In the genomic region with DNA sequence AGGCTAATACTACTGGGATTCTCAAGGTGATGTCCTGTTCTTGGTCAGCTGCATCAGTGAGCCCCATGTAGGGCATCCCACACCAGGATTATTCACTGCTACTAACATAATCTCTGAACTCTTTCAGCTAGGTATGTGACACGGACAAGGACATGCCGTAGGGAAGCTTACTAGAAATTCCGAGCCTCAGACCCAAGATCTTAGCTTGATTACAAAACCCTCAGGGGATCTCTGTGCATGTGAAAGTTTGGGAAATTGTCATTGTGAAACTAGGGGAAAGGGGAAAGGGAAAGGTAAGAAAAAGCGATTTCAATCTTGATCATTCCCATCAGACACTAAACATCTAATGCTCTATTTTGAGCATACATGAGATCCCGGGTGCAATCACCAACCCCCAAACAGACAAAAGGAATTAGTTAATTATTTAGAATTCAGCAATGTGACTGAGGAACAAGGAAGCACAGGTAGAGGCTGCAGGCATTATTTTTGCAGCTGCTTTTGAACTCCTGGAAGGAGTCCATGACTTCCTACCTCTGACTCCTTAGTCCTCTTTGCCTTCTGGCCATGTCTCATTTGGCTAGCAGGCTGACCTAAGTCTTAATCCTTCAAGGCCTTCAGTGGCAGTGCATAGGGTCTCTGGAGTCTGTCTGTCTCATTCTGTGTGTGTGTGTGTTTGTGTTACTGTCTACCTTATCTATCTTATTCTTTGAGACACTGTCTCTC, we compare ENCODE assay signal across 26 mouse cellular contexts.
"Had no signal": no experiment of that assay in that cellular context is flagged by ENCODE, and none has a peak within 500 bp of the region (broad histone marks: within the 10 kb centered on the region; RNA-seq: fewer than 3 reads in every experiment).

No protein-coding gene starts in this region.

- H3K27me3 ChIP-seq: embryonic facial prominence, embryonic 15.5 days had no signal

- H3K4me2 ChIP-seq: embryonic facial prominence, embryonic 12.5 days; embryonic facial prominence, embryonic 13.5 days; embryonic facial prominence, embryonic 15.5 days; forebrain, embryonic 12.5 days; forebrain, embryonic 13.5 days; heart, embryonic 11.5 days had no signal

- DNase-seq: cerebellum, adult 2 months; cerebellum, adult 8-10 months; cerebellum, adult 9-10 months; cerebellum, adult 9-11 months; cerebellum, postnatal 25 days; cerebellum, postnatal 36 days; embryo, embryonic 11 days; gastrocnemius, adult 2 months; gastrocnemius, postnatal 10 days; gastrocnemius, postnatal 14 days; gastrocnemius, postnatal 25 days; gastrocnemius, postnatal 36 days; heart, adult 18-20 months; heart, adult 2 months had no signal

- H3K9me3 ChIP-seq: embryonic facial prominence, embryonic 10.5 days; embryonic facial prominence, embryonic 12.5 days; embryonic facial prominence, embryonic 13.5 days; embryonic facial prominence, embryonic 15.5 days; forebrain, embryonic 12.5 days; forebrain, embryonic 13.5 days; heart, embryonic 10.5 days had no signal

- H3K27ac ChIP-seq: embryonic facial prominence, embryonic 10.5 days; embryonic facial prominence, embryonic 12.5 days; embryonic facial prominence, embryonic 13.5 days; forebrain, embryonic 12.5 days; gastrocnemius, adult 2 months; heart, adult 2 months; heart, embryonic 10.5 days had no signal

- H3K36me3 ChIP-seq: embryonic facial prominence, embryonic 10.5 days; embryonic facial prominence, embryonic 12.5 days; embryonic facial prominence, embryonic 13.5 days; embryonic facial prominence, embryonic 15.5 days; forebrain, embryonic 12.5 days; heart, embryonic 10.5 days had no signal

- ATAC-seq: forebrain, embryonic 13.5 days; forebrain, embryonic 14.5 days; forebrain, embryonic 16.5 days; forebrain, postnatal 0 days had no signal

- H3K4me3 ChIP-seq: embryonic facial prominence, embryonic 10.5 days; embryonic facial prominence, embryonic 12.5 days; embryonic facial prominence, embryonic 13.5 days; embryonic facial prominence, embryonic 15.5 days; erythroblast, embryonic 14.5 days; forebrain, embryonic 12.5 days; forebrain, embryonic 13.5 days; gastrocnemius, adult 2 months; heart, adult 2 months; heart, embryonic 10.5 days had no signal

- H3K9ac ChIP-seq: embryonic facial prominence, embryonic 12.5 days; embryonic facial prominence, embryonic 13.5 days; embryonic facial prominence, embryonic 15.5 days; forebrain, embryonic 12.5 days; forebrain, embryonic 13.5 days; forebrain, postnatal 0 days had no signal
